Mouse (Mus musculus) intestine, embryonic 14.5 days (tissue): ENCODE results near the gene Zc3hav1. TPM values are rescaled to one million over a fixed set of nuclear protein-coding genes. Genes with fewer than 3 reads are reported as not detected.

Source experiments
- ATAC-seq: fragments of 200-750 bp; cut with Nextera tagmentation; replicated peaks from 2 replicates; pipeline ENCODE4 v1.8.0; 2017; ENCODE audit warnings: low read depth, moderate number of reproducible peaks, moderate TSS enrichment, moderate library complexity; ENCODE audit not compliant: low FRiP score, low TSS enrichment
- DNase-seq: peaks from one replicate; pipeline ENCODE4 v3.0.0-alpha.2; 2018; ENCODE audit warnings: low spot score
- H3K27ac ChIP-seq: fragments of 300-500 bp; sonication (generic); 2 replicates; pipeline ENCODE4 v1.5.1; 2014; ENCODE audit warnings: low read depth, mild to moderate bottlenecking, control low read depth
- H3K27me3 ChIP-seq: fragments of 300-500 bp; sonication (generic); replicated peaks from 2 replicates; pipeline ENCODE4 v1.6.1; 2014; ENCODE audit warnings: low read length, control low read depth; ENCODE audit not compliant: control insufficient read depth, insufficient read depth
- H3K36me3 ChIP-seq: fragments of 300-500 bp; sonication (generic); 2 replicates; pipeline ENCODE4 v1.6.1; 2014; ENCODE audit warnings: low read length, control low read depth; ENCODE audit not compliant: control insufficient read depth, insufficient read depth
- H3K4me1 ChIP-seq: fragments of 300-500 bp; sonication (generic); replicated peaks from 2 replicates; pipeline ENCODE4 v1.6.1; 2014; ENCODE audit warnings: low read length, control low read depth, mixed read lengths; ENCODE audit not compliant: control insufficient read depth, insufficient read depth
- H3K4me2 ChIP-seq: fragments of 300-500 bp; sonication (generic); 2 replicates; pipeline ENCODE4 v1.6.1; 2014; ENCODE audit warnings: low read length
- H3K4me3 ChIP-seq: fragments of 300-500 bp; sonication (generic); 2 replicates; pipeline ENCODE4 v1.5.1; 2014; ENCODE audit warnings: low read depth, low read length, control low read depth, mixed read lengths
- H3K9ac ChIP-seq: fragments of 300-500 bp; sonication (generic); 2 replicates; pipeline ENCODE4 v1.6.1; 2014; ENCODE audit warnings: mild to moderate bottlenecking, low read length
- H3K9me3 ChIP-seq: fragments of 300-500 bp; sonication (generic); 2 replicates; pipeline ENCODE4 v1.6.1; 2016; ENCODE audit warnings: low read length, control low read depth; ENCODE audit not compliant: control insufficient read depth
- WGBS: fragments of 180-500 bp; shearing (Covaris S2); extraction: QIAGEN DNeasy Blood & Tissue Kit; methylation state at CpG from one replicate; pipeline ENCODE4 v1.1.7; 2014; 5-methylcytosine and 5-hydroxymethylcytosine counted together
- polyA plus RNA-seq: library from polyadenylated mRNA; unstranded; fragments of >200 nt; fragmentation: Nextera tagmentation; extraction: Ambion mirVana; gene quantifications from 2 replicates; pipeline ENCODE4 v1.2.1, GENCODE M21; 2014

The Zc3hav1 gene
- polyA plus RNA-seq, 1 experiment from 2014 or later: 10.2 TPM

DNA sequence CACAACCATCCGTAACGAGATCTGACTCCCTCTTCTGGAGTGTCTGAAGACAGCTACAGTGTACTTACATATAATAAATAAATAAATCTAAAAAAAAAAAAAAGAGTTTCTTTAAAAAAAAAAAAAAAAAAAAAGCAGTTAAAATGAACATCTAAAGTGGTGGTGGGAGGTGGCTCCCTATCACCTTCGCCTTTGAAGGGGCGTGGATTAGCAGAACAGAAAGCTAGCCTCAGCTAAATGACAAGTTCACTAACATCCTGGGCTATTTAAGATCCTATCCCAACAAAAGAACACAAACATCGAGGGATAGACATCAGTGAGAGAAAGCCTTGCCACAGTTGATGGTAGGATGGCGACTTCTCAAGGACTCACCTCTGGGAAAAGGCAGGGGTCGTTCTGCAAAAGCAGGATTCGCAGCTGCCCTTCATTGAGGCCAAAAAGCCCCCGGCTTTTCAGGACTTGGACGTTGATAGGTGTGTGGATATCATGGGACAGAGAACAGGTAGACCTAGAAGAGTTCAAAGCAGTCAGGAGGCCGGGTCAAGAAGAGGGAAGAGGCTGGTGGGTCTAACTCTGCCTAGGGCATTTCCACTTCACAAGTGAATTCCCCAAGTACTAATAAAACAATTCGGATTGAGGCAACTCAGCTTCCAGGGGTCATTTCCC lies 56.7 kb downstream of the Zc3hav1 start:
- ATAC-seq (no peak), DNase-seq (peak; percentile 70)
- H3K4me1 ChIP-seq: no peaks in the 10 kb centered on the region
- 33% methylated on average over 12 of the region's 12 CpGs for WGBS
- H3K36me3 ChIP-seq: peaks cover 40% of the 10 kb centered on the region
- no peaks in the 10 kb centered on the region for H3K27me3 ChIP-seq
- peak overlapping the region; percentile 59 for H3K4me2 ChIP-seq
- peak overlapping the region; percentile 91 for H3K4me3 ChIP-seq
- H3K9ac ChIP-seq: peak overlapping the region; percentile 97
- H3K27ac ChIP-seq: peak overlapping the region; percentile 98
- no peaks in the 10 kb centered on the region for H3K9me3 ChIP-seq

DNA sequence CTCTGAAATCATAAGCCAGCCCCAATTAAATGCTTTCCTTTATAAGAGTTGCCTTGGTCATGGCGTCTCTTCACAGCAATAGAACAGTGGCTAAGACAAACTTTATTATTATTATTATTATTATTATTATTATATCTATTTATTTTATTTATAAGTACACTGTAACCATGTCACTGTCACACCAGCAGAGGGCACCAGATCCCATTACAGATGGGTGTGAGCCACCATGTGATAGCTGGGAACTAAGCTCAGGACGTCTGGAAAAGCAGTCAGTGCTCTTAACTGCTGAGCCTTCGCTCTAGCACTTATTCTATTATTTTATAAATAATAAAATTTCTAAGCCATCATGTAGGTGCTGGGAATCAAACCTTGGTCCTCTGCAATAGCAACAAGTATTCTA lies 60.7 kb downstream of the Zc3hav1 start:
- peaks cover 79% of the 10 kb centered on the region for H3K36me3 ChIP-seq
- H3K4me2 ChIP-seq: no peak overlapping the region
- 70% methylated on average over 3 of the region's 3 CpGs for WGBS
- H3K27me3 ChIP-seq: no peaks in the 10 kb centered on the region
- no peak overlapping the region for H3K27ac ChIP-seq
- H3K4me3 ChIP-seq: no peak overlapping the region
- H3K4me1 ChIP-seq: no peaks in the 10 kb centered on the region
- DNase-seq (no peak), ATAC-seq (no peak)
- no peaks in the 10 kb centered on the region for H3K9me3 ChIP-seq
- H3K9ac ChIP-seq: no peak overlapping the region

DNA sequence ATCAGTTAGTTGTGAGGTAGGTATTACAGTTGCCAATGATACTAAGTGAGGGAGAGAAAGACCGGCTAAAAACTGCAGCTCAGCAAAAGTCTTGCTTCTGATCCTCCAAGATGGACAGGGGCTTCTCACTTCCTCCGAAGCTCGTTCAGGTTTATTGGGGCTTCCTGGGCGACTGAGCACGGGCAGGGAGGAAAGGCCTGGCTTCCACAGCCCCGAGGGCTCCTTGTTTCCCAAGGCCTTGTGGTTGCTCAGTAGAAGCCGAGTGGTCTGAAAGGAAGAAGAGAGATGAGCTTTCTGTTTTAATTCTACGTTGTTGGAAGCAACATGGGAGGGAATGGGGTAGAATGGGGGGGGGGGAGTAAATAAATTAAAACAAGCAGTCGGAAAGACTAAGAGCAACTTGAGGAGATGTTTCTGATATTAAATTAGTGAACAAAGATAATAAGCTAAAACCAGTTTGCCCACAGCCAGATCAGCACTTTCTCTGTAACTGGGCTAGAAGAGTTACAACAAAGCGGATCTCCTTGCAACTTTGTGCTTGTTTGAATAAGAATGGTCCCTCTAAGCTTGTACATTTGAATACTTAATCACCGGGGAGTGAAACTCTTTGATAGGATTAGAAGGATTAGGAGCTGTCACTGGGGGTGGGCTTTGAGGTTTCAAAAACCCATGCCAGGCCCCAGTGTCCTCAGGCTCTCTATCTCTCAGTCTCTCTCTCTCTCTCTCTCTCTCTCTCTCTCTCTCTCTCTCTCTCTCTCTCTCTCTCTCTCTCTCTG lies 61.3 kb downstream of the Zc3hav1 start:
- no peak overlapping the region for H3K27ac ChIP-seq
- 66% methylated on average over 11 of the region's 11 CpGs for WGBS
- no peak overlapping the region for H3K4me2 ChIP-seq
- DNase-seq (no peak), ATAC-seq (no peak)
- H3K36me3 ChIP-seq: peaks cover 84% of the 10 kb centered on the region
- H3K9ac ChIP-seq: no peak overlapping the region
- no peaks in the 10 kb centered on the region for H3K27me3 ChIP-seq
- no peak overlapping the region for H3K4me3 ChIP-seq
- H3K4me1 ChIP-seq: no peaks in the 10 kb centered on the region
- H3K9me3 ChIP-seq: no peaks in the 10 kb centered on the region

DNA sequence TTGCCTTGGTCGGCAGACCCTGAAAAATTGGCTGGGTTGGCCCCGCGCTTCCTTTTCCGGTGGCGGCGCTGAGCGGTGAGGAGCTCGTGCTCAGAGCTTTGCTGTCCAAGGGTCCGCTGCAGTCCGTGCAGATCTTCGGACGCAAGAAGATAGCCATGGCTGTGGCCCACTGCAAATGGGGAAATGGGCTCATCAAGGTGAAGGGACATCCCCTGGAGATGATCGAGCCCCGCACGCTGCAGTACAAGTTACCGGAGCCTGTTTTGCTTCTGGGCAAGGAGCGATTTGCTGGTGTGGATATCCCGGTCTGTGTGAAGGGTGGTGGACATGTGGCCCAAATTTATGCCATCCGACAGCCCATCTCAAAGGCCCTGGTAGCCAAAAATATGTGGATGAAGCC lies 70.0 kb downstream of the Zc3hav1 start:
- no peak overlapping the region for H3K4me3 ChIP-seq
- no peak overlapping the region for H3K4me2 ChIP-seq
- peaks cover 14% of the 10 kb centered on the region for H3K9me3 ChIP-seq
- H3K9ac ChIP-seq: no peak overlapping the region
- no peak for ATAC-seq
- no peaks in the 10 kb centered on the region for H3K4me1 ChIP-seq
- WGBS: 98% methylated on average over 19 of the region's 19 CpGs
- no peak for DNase-seq
- H3K27ac ChIP-seq: no peak overlapping the region
- no peaks in the 10 kb centered on the region for H3K27me3 ChIP-seq
- H3K36me3 ChIP-seq: peaks cover 59% of the 10 kb centered on the region

DNA sequence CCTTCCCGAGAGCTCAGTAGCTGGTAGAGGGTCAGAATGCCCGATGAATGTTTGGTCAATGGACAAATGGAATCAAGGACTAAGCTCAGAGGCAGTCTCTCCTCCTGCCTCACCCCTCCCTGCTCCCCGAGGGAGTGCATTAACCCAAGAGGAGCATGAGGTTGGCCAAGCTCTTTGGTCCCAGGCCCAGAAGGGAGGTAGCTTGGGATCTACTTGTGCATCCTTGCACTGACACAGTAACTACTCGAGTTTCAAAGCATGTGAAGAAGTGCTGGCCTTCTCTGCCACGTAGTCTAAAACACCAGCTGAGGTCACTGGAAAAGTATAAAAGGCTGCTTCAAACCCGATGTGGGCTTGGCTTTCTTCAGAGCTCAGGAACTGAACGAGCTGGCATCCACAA lies 89.9 kb downstream of the Zc3hav1 start:
- Histone ChIP-seq H3K27ac (no peak overlapping the region), H3K27me3 (no peaks in the 10 kb centered on the region), H3K36me3 (no peaks in the 10 kb centered on the region), H3K9ac (no peak overlapping the region), H3K4me2 (no peak overlapping the region), H3K4me3 (no peak overlapping the region), H3K9me3 (no peaks in the 10 kb centered on the region), H3K4me1 (no peaks in the 10 kb centered on the region)
- 71% methylated on average over 7 of the region's 7 CpGs for WGBS
- no peak for ATAC-seq
- no peak for DNase-seq

DNA sequence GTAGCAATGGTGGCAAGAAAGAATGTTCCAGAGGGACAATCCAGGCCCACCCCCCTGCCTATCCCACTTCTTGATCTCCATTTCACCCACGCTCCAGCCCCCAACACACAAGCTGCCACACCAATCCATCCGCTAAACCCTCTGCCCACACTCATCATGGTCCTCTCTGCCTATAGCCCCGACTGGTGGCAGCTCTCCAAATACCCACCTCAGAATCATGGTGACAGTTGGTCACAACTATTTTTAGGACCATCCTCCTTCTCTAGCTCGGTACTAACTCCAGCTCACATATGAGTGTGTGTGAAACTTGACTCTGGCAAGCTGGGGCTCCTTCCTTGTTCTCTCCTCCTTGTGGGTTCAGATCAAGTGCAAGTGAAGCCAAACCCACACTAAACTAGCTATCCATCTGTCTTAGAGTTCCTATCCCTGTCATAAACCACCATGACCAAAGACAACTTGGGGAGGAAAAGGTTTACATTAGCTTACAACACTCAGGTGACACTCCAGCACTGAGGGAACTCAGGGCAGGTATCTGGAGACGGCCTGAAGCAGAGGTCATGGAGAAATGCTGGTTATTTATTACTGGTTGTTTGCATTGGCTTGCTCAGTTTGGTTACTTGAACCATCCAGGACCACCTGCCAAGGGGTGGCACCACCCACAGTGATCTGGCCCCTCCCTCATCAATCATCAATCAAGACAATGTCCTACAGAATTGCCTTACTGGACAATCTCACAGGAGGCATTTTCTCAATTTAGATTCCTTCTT lies 90.8 kb downstream of the Zc3hav1 start:
- DNase-seq (no peak), ATAC-seq (no peak)
- H3K9me3 ChIP-seq: no peaks in the 10 kb centered on the region
- no peak overlapping the region for H3K4me3 ChIP-seq
- H3K36me3 ChIP-seq: no peaks in the 10 kb centered on the region
- no peak overlapping the region for H3K4me2 ChIP-seq
- no peak overlapping the region for H3K9ac ChIP-seq
- no peak overlapping the region for H3K27ac ChIP-seq
- H3K27me3 ChIP-seq: no peaks in the 10 kb centered on the region
- WGBS: 63% methylated on average over 5 of the region's 5 CpGs
- H3K4me1 ChIP-seq: no peaks in the 10 kb centered on the region

DNA sequence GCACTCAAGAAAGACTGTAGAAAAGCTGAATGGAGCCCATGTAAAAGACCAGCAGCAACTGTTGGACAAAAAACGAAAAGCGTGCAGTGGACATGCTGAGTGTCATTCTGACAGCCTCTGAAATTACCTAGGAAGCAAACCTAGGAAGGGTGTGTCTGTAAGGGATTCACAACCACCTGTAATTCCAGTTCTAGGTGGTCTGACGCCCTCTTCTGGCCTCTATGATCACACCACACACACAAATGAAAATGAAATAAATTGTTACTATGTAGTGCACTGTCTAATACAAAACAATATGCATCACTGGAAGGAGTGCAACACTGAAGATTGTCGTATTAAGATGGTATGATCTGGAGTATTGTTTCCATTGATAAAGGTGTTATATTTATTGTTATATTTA lies 92.5 kb downstream of the Zc3hav1 start:
- WGBS: 73% methylated on average over 4 of the region's 4 CpGs
- no peak overlapping the region for H3K4me2 ChIP-seq
- ATAC-seq: no peak

DNA sequence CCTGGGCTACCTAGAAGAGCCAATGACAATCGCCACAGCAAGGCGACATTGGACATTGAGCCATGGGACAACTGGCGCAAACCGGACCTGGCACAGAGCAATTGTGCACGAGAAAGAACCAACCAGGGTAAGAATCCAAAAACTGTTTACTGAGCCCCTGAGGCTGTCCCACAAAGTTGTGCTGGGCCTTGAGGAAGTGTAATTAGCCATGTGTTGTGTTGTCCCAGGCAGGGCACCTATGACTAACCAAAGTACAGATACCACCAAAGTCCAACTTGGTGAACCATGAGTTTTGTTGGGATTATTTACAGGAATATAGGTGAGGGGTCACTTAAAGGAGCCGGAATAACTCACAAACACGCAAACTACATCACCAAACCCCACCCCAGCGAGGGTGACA lies 96.9 kb downstream of the Zc3hav1 start:
- Histone ChIP-seq H3K27me3 (no peaks in the 10 kb centered on the region), H3K27ac (no peak overlapping the region), H3K9me3 (no peaks in the 10 kb centered on the region), H3K9ac (no peak overlapping the region), H3K4me2 (no peak overlapping the region), H3K36me3 (no peaks in the 10 kb centered on the region), H3K4me1 (peaks cover 9% of the 10 kb centered on the region), H3K4me3 (no peak overlapping the region)
- WGBS: 94% methylated on average over 8 of the region's 8 CpGs
- ATAC-seq (no peak), DNase-seq (no peak)

More for the DNA sequence above, 92.5 kb downstream of the Zc3hav1 start:
- Histone ChIP-seq H3K4me3 (no peak overlapping the region), H3K27ac (no peak overlapping the region), H3K4me1 (no peaks in the 10 kb centered on the region), H3K27me3 (no peaks in the 10 kb centered on the region), H3K36me3 (no peaks in the 10 kb centered on the region), H3K9me3 (no peaks in the 10 kb centered on the region), H3K9ac (no peak overlapping the region)
- no peak for DNase-seq
